Mouse (Mus musculus) olfactory bulb, adult 2 months (tissue): ENCODE measurements around the gene Skida1.

Experiments
- CTCF ChIP-seq: fragments of 200-500 bp; IDR thresholded peaks from 2 replicates; pipeline ENCODE4 v1.5.1; 2012; ENCODE audit warnings: low read depth, mild to moderate bottlenecking, low read length, moderate library complexity; ENCODE audit not compliant: insufficient read depth
- POLR2A ChIP-seq: fragments of 200-500 bp; IDR thresholded peaks from 2 replicates; pipeline ENCODE4 v1.6.1; 2012; ENCODE audit warnings: mild to moderate bottlenecking, low read depth, low read length, moderate library complexity; ENCODE audit not compliant: insufficient read depth

- TF ChIP-seq POLR2A (no peak), CTCF (no peak)
Observed at GRCm38 (mm10) chr2:18028140-18029021, 20.5 kb downstream of the Skida1 start.
